Mouse (Mus musculus) cerebellum, adult 2 months (tissue): ENCODE results near the gene Enpep. TPM values are rescaled to one million over a fixed set of nuclear protein-coding genes. Genes with fewer than 3 reads are reported as not detected.

Source experiments
- DNase-seq, 2 experiments: peaks; one replicate each; pipeline ENCODE4 v3.0.0; 2021
- H3K27ac ChIP-seq: fragments of 200-500 bp; 2 replicates; pipeline ENCODE4 v1.5.1; 2012; ENCODE audit warnings: low read length, control low read depth, inconsistent platforms; ENCODE audit not compliant: insufficient read depth
- H3K27me3 ChIP-seq: fragments of 200-500 bp; 2 replicates; pipeline ENCODE4 v1.6.1; 2012; ENCODE audit warnings: inconsistent platforms, mild to moderate bottlenecking, low read length, moderate library complexity; ENCODE audit not compliant: control insufficient read depth, insufficient read depth
- H3K4me1 ChIP-seq: fragments of 200-500 bp; 2 replicates; pipeline ENCODE4 v1.6.1; 2011; ENCODE audit warnings: low read length; ENCODE audit not compliant: control insufficient read depth, insufficient read depth
- H3K4me3 ChIP-seq: fragments of 200-500 bp; replicated peaks from 2 replicates; pipeline ENCODE3; 2011; ENCODE audit warnings: mild to moderate bottlenecking, low read depth, low read length, control low read depth; ENCODE audit not compliant: insufficient read depth
- CTCF ChIP-seq: fragments of 200-500 bp; IDR thresholded peaks from 2 replicates; pipeline ENCODE4 v1.5.1; 2011; ENCODE audit warnings: low read depth, mild to moderate bottlenecking, control low read depth, low read length, moderate library complexity, borderline replicate concordance; ENCODE audit not compliant: insufficient read depth
- POLR2A ChIP-seq: fragments of 200-500 bp; IDR thresholded peaks from 2 replicates; pipeline ENCODE4 v1.6.1; 2011; ENCODE audit warnings: low read length, control low read depth, borderline replicate concordance; ENCODE audit not compliant: insufficient read depth
- WGBS: fragments of 180-500 bp; shearing (Covaris S2); methylation state at CpG from one replicate; pipeline ENCODE4 v1.1.7; 2018; 5-methylcytosine and 5-hydroxymethylcytosine counted together
- polyA plus RNA-seq: library from polyadenylated mRNA; depleted of rRNA; stranded (reverse); fragments of >200 nt; gene quantifications from 2 replicates; pipeline ENCODE4 v1.2.3, GENCODE M21; 2012; rRNA removed

The Enpep gene
- polyA plus RNA-seq, 1 experiment, result 2.6 TPM

GRCm38 (mm10) chr3:129221380-129222260 is 110.9 kb downstream of the Enpep start:
- Histone ChIP-seq H3K4me3 (no peak overlapping the region), H3K4me1 (no peaks in the 10 kb centered on the region), H3K27ac (no peak overlapping the region), H3K27me3 (peaks cover 23% of the 10 kb centered on the region; the same call in 1 of the 2 replicates)
- no peak for DNase-seq
- TF ChIP-seq POLR2A, result no peak
- no peak for TF ChIP-seq CTCF
- 8% methylated on average over 27 of the region's 27 CpGs for WGBS

- H3K4me1 ChIP-seq, result no peaks in the 10 kb centered on the region
- no peak overlapping the region for H3K4me3 ChIP-seq
- WGBS, result 7% methylated on average over 24 of the region's 24 CpGs
- DNase-seq, result no peak
- no peak overlapping the region for H3K27ac ChIP-seq
- no peak for TF ChIP-seq CTCF
- TF ChIP-seq POLR2A, result no peak
- peaks cover 24% of the 10 kb centered on the region; the same call in 1 of the 2 replicates for H3K27me3 ChIP-seq
Measured at GRCm38 (mm10) chr3:129220681-129221379, 111.7 kb downstream of the Enpep start.

- WGBS, result 6% methylated on average over 7 of the region's 7 CpGs
- TF ChIP-seq CTCF (no peak), POLR2A (no peak)
- Histone ChIP-seq H3K4me1 (no peaks in the 10 kb centered on the region), H3K4me3 (no peak overlapping the region), H3K27me3 (peaks cover 26% of the 10 kb centered on the region; the same call in 1 of the 2 replicates), H3K27ac (no peak overlapping the region)
- no peak for DNase-seq
Measured at GRCm38 (mm10) chr3:129220086-129220670, 112.3 kb downstream of the Enpep start.

Other genes with a start within 250 kb of the Enpep start
- gene Pitx2, start 132.8 kb downstream of the Enpep start, polyA plus RNA-seq, result 0.25 TPM in 1 of 2 replicates, not detected in the other
- gene Elovl6, start 199.6 kb upstream of the Enpep start, polyA plus RNA-seq, result 38.3 and 40.6 TPM in 2 replicates